Mouse (Mus musculus) E14TG2a.4 (cell line): Measurements from ENCODE around the gene Nhsl1.

Experiments used
- CTCF ChIP-seq: conservative IDR thresholded peaks from 2 replicates; pipeline ENCODE4 v1.5.1; 2014; ENCODE audit warnings: low read length
- NANOG ChIP-seq: IDR thresholded peaks from 2 replicates; pipeline ENCODE4 v1.6.1; 2014; ENCODE audit warnings: borderline replicate concordance, low read length, mixed read lengths
- POU5F1 ChIP-seq: IDR thresholded peaks from 2 replicates; pipeline ENCODE4 v1.6.1; 2014; ENCODE audit warnings: low read length, borderline replicate concordance

DNA sequence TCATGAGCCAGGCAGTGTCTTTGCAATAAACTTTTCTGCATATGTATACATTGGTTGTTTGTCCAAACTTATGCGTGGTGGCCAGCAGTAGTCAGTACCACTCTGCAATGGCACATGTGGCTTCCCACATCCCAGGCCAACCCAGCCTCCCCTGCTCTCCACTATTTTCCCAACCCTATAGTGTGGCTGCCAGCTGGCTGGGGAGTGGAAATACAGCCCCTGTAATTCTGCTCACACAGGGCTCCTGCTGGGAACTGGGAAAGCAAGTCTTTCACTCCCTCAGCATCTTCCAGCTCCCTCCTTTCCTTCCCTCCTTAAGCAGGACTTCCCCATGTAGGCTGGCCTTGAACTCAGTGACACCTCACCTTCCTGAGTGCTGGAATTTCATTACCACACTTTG, 3.7 kb upstream of the Nhsl1 start:
- no peak for TF ChIP-seq CTCF
- TF ChIP-seq POU5F1 = no peak
- TF ChIP-seq NANOG = no peak
